Mouse (Mus musculus) hindbrain, postnatal 0 days (tissue): Measurements from ENCODE around the gene Rabac1. TPM values are rescaled to one million over a fixed set of nuclear protein-coding genes. Genes with fewer than 3 reads are reported as not detected.

Source experiments
- ATAC-seq: fragments of 200-750 bp; cut with Nextera tagmentation; 2 replicates; pipeline ENCODE4 v1.8.0; 2017; ENCODE audit warnings: mild to moderate bottlenecking, moderate TSS enrichment, moderate library complexity
- DNase-seq: peaks from one replicate; pipeline ENCODE4 v3.0.0-alpha.2; 2015; ENCODE audit warnings: low spot score
- H3K27ac ChIP-seq: fragments of 300-500 bp; sonication (generic); 2 replicates; pipeline ENCODE4 v1.5.1; 2014; ENCODE audit warnings: mild to moderate bottlenecking
- H3K27me3 ChIP-seq: fragments of 300-500 bp; sonication (generic); 2 replicates; pipeline ENCODE4 v1.6.1; 2014; ENCODE audit warnings: low read length, mixed read lengths; ENCODE audit not compliant: insufficient read depth
- H3K36me3 ChIP-seq: fragments of 300-500 bp; sonication (generic); 2 replicates; pipeline ENCODE4 v1.6.1; 2014; ENCODE audit warnings: low read length, mixed read lengths; ENCODE audit not compliant: insufficient read depth
- H3K4me1 ChIP-seq: fragments of 300-500 bp; sonication (generic); 2 replicates; pipeline ENCODE4 v1.6.1; 2014; ENCODE audit warnings: antibody characterized with exemption, low read length, mixed read lengths; ENCODE audit not compliant: insufficient read depth
- H3K4me2 ChIP-seq: fragments of 300-500 bp; sonication (generic); 2 replicates; pipeline ENCODE4 v1.6.1; 2014; ENCODE audit warnings: low read depth, mild to moderate bottlenecking, low read length, moderate library complexity, mixed read lengths
- H3K4me3 ChIP-seq: fragments of 300-500 bp; sonication (generic); 2 replicates; pipeline ENCODE4 v1.5.1; 2014; ENCODE audit warnings: low read length
- H3K9ac ChIP-seq: fragments of 300-500 bp; sonication (generic); replicated peaks from 2 replicates; pipeline ENCODE4 v1.6.1; 2014; ENCODE audit warnings: mild to moderate bottlenecking, low read length, moderate library complexity, mixed read lengths
- H3K9me3 ChIP-seq: fragments of 300-500 bp; sonication (generic); 2 replicates; pipeline ENCODE4 v1.6.1; 2016; ENCODE audit warnings: low read length, mixed read lengths
- CTCF ChIP-seq: IDR thresholded peaks from 2 replicates; pipeline ENCODE4 v1.5.1; 2016; ENCODE audit warnings: antibody characterized with exemption, control low read depth, low read depth
- WGBS: fragments of 180-500 bp; shearing (Covaris S2); extraction: QIAGEN DNeasy Blood & Tissue Kit; methylation state at CpG from one replicate; pipeline ENCODE4 v1.1.7; 2014; 5-methylcytosine and 5-hydroxymethylcytosine counted together
- polyA plus RNA-seq: library from polyadenylated mRNA; unstranded; fragments of >200 nt; fragmentation: Nextera tagmentation; extraction: Ambion mirVana; gene quantifications from 2 replicates; pipeline ENCODE4 v1.2.1, GENCODE M21; 2015
- total RNA-seq: library from RNA; depleted of rRNA; stranded (reverse); fragments of >200 nt; gene quantifications from 2 replicates; pipeline ENCODE4 v1.2.3, GENCODE M21; 2014

The Rabac1 gene
- total and polyA plus RNA-seq, 2 experiments from 2014 or later = 530 to 705 TPM

DNA sequence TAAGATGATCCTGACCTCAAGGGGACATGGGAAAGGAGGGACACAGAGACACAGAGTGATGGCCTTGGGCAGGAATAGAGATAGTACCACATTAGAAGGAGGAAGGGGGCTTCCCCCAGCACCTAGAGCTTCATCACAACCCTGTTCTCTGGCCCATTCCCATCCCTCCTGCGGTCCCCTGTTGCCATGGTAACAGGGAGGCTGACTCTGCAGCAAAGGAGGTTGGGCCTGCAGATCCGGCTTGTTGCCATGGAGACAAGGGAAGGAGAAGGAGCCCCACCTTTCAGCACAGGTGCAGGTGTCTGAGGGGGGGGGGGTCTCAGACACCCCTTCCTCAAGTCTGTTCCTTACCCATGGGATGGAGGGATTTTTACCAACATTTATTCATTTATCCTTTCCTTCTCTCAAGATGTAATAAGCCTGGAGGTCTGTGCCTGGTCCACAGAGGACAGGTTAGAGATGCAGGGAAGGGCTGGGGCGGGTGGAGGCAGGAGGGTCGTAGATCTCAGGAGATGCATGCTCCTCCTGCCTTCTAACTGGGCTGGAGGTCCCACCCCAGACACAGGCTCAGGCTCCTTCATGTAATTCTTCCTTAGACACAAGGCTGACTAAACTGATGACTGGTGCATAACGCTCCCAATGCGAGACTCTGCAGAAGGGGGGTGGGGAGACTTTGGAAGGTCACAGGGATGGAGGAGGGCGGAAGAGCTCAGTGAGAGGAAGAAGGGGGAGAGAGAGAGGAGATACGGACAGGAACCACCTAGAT is 35.2 kb upstream of the Rabac1 start:
- no peaks in the 10 kb centered on the region for H3K9me3 ChIP-seq
- no peak for TF ChIP-seq CTCF
- H3K4me2 ChIP-seq = peak overlapping the region; percentile 62
- H3K36me3 ChIP-seq = no peaks in the 10 kb centered on the region
- ATAC-seq = peak; percentile 30
- H3K9ac ChIP-seq = peak overlapping the region; percentile 57
- H3K27ac ChIP-seq = peak overlapping the region; percentile 98
- peaks cover 45% of the 10 kb centered on the region for H3K4me1 ChIP-seq
- peak overlapping the region; percentile 35; the same call in 1 of the 2 replicates for H3K4me3 ChIP-seq
- peak; percentile 95 for DNase-seq
- H3K27me3 ChIP-seq = no peaks in the 10 kb centered on the region
- 11% methylated on average over 8 of the region's 8 CpGs for WGBS

DNA sequence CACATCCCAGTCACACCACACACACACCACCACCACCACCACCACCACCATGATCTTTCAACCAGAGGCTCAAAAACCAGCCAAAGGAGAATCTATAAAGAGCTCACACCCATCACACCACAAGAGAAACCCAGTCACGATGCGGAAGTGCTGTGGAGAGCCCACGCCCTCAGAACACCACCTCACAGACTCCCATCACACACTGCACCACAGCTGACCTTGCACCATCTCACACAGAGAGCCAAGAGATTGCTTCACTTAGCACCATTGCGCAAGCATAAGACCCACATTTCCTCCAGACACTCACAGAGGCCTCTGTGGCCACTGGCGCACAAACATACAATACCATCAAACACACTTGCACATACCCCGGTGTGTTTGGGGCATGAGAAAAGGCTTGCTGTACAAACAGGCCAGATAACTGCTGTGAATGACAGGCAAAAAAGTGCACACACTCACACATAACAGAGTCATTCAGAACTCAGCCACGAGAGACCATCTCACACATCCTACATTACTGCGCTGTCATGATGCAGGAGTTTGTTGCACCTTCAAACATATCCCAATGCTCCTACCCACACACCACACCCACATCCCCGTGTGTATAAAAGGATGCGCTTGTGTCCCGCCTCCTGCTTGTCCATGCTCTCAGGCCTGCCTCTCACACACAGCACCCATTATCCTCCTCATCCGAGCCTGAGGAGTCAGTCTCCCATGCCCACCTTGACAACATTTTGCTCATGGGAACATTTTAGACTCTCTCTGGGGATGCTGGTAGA is 34.2 kb upstream of the Rabac1 start:
- no peak for ATAC-seq
- peak overlapping the region; percentile 57; the same call in 1 of the 2 replicates for H3K9ac ChIP-seq

DNA sequence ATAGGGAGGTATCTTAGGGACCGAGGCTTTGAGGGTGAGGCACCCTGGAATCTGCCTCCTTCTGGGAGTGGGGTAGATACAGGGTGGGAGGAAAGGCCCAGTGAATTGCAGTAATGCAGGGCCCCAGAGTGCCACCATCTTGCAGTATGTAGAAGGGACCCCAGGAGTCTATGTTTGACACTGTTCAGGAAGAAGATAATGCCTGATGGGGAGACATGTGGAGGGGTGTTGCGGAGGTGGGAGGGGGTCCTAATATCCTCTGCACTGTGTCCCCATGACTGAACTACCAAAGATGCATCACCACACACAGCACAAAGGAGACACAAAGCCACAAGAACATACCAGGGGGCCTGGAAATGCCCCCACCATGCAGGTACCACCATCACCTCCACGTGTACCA is 33.6 kb upstream of the Rabac1 start:
- peak overlapping the region; percentile 78 for H3K4me3 ChIP-seq
- DNase-seq = no peak
- peak overlapping the region; percentile 98 for H3K27ac ChIP-seq
- ATAC-seq = no peak
- H3K27me3 ChIP-seq = no peaks in the 10 kb centered on the region
- H3K9ac ChIP-seq = peak overlapping the region; percentile 86
- no peaks in the 10 kb centered on the region for H3K36me3 ChIP-seq
- peak overlapping the region; percentile 71 for H3K4me2 ChIP-seq
- WGBS = 56% methylated on average over 3 of the region's 3 CpGs
- TF ChIP-seq CTCF = no peak
- no peaks in the 10 kb centered on the region for H3K9me3 ChIP-seq
- peaks cover 45% of the 10 kb centered on the region for H3K4me1 ChIP-seq

More for the DNA sequence above, 34.2 kb upstream of the Rabac1 start:
- Histone ChIP-seq H3K9me3 (no peaks in the 10 kb centered on the region), H3K4me1 (peaks cover 45% of the 10 kb centered on the region), H3K27ac (peak overlapping the region; percentile 98), H3K27me3 (no peaks in the 10 kb centered on the region), H3K36me3 (no peaks in the 10 kb centered on the region), H3K4me3 (no peak overlapping the region), H3K4me2 (peak overlapping the region; percentile 71)
- no peak for DNase-seq
- WGBS = 68% methylated on average over 12 of the region's 12 CpGs
- TF ChIP-seq CTCF = no peak

DNA sequence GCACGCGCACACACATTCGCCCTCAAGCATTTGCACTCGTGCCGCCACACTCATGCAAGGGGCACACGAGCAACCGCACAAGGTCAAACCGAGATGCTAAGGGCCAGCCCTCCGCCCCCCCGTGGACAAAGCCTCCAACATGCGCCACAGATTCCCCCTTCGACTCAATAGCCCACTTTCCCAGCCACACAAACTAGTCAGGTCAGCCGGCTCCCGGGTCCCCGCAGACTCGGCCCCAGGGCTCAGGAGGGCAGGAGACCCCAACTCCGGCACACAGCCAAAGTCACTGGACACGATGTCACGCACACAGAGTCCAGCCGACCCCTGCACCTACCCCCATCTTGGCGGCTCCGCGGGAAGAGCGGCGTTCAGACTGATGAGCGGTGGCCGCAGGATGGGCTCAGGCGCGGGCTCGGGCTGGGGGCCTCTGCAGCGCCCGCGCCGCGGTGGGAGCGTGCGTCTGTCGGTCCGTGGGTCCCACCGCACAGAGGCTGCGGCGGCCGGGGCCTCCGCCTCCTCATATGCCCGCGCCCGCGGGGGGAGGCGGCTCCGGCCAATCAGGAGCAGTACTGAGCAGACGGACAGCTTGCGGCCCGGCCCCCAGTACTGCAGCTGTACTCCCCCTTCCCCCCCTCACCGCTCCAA is 33.0 kb upstream of the Rabac1 start, which contains the start of gene Atp1a3:
Gene Atp1a3, minus strand, starts transcription at position 538 of the 645 bp plus-strand sequence.
- ATAC-seq = peak; percentile 81
- under 1% methylated on average over 50 of the region's 54 CpGs for WGBS

DNA sequence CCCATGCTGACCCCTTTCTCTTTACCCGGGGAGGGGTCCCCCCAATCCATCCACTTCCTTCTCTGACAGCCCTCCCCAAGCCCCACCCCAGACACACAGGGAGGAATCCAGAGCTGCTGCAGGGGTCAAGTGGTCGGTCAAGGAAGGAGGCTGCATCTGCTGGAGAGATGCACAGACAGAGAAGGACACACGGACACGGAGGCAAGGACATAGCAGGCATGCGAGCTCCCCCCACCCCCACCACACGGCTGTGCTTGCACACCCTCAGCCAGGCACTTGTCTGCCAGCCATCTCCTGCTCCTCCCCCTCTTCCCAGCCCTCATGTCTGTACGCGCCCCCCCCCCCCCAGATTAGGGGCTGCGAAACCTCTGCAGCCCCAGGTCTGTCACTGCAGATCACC is 32.3 kb upstream of the Rabac1 start:
- peaks cover 37% of the 10 kb centered on the region for H3K4me1 ChIP-seq
- H3K4me2 ChIP-seq = peak overlapping the region; percentile 71
- no peaks in the 10 kb centered on the region; the same call in 1 of the 2 replicates for H3K36me3 ChIP-seq
- H3K27ac ChIP-seq = peak overlapping the region; percentile 98
- no peak for DNase-seq
- no peak for ATAC-seq
- peak overlapping the region; percentile 78 for H3K4me3 ChIP-seq
- no peak for TF ChIP-seq CTCF
- peak overlapping the region; percentile 86 for H3K9ac ChIP-seq
- no peaks in the 10 kb centered on the region for H3K9me3 ChIP-seq
- 27% methylated on average over 7 of the region's 9 CpGs for WGBS
- no peaks in the 10 kb centered on the region for H3K27me3 ChIP-seq

More for the DNA sequence above, 33.0 kb upstream of the Rabac1 start, which contains the start of gene Atp1a3:
- peaks cover 41% of the 10 kb centered on the region for H3K4me1 ChIP-seq
- H3K4me3 ChIP-seq = peak within 1 kb of the TSS; percentile 78
- no peaks in the 10 kb centered on the region for H3K27me3 ChIP-seq
- H3K4me2 ChIP-seq = peak within 1 kb of the TSS; percentile 71
- H3K27ac ChIP-seq = peak within 1 kb of the TSS; percentile 98
- peak within 1 kb of the TSS; percentile 86 for H3K9ac ChIP-seq
- H3K36me3 ChIP-seq = no peaks in the 10 kb centered on the region
- H3K9me3 ChIP-seq = no peaks in the 10 kb centered on the region
- peak; percentile 33 for TF ChIP-seq CTCF
- DNase-seq = peak; percentile 94

DNA sequence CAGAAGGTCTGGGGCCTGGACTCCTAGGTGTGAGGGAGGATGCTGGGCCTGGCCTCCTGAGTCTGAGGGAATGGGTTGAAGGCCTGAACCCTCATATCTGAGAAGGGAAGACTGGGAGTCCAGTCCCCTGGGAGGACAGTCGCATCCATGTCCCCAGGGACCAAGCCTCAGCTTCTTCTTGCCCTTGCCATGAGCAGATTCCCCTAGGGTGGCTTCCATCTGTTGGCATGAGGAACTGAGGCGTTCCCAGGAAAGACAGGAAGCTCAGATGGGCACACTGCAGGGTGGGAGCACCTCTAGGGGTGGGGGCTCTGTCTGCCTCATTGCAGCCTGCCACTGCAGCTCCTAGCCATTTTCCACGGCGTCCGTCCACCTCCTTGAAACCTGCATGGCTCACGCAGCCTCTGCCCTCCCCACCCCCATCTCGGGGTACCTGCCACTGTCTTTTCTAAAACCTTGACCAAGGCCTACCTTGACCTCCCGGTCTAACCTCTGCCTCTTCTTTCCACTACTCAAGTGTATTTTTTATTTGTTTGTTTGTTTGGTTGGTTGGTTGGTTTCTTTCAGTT is 31.4 kb upstream of the Rabac1 start:
- H3K27ac ChIP-seq = peak overlapping the region; percentile 98
- no peak for ATAC-seq
- DNase-seq = peak; percentile 39
- H3K9ac ChIP-seq = peak overlapping the region; percentile 86
- TF ChIP-seq CTCF = no peak
- no peaks in the 10 kb centered on the region for H3K9me3 ChIP-seq
- WGBS = 70% methylated on average over 8 of the region's 8 CpGs
- peaks cover 28% of the 10 kb centered on the region for H3K4me1 ChIP-seq
- peak overlapping the region; percentile 71 for H3K4me2 ChIP-seq
- H3K4me3 ChIP-seq = peak overlapping the region; percentile 78
- peaks cover 5% of the 10 kb centered on the region; the same call in 1 of the 2 replicates for H3K36me3 ChIP-seq
- no peaks in the 10 kb centered on the region for H3K27me3 ChIP-seq
